Mouse (Mus musculus) heart, embryonic 13.5 days (tissue): ENCODE measurements around the gene Snd1. TPM values are rescaled to one million over a fixed set of nuclear protein-coding genes. Genes with fewer than 3 reads are reported as not detected.
A peak's percentile ranks its signal among the peaks of the same experiment; 100 is the strongest.
"Not testable (repeated sequence)": the region's sequence is repeated elsewhere in the genome, so short reads cannot be mapped to it uniquely, and the experiment has no call there.

Experiments used
- ATAC-seq: fragments of 200-750 bp; cut with Nextera tagmentation; 2 replicates; pipeline ENCODE4 v1.8.0; 2017; ENCODE audit warnings: moderate TSS enrichment; ENCODE audit not compliant: insufficient number of reproducible peaks, low FRiP score, low TSS enrichment; ENCODE audit errors: extremely low read depth
- H3K27ac ChIP-seq: fragments of 300-500 bp; sonication (generic); replicated peaks from 2 replicates; pipeline ENCODE4 v1.5.1; 2015; ENCODE audit warnings: moderate library complexity, mild to moderate bottlenecking, inconsistent platforms
- H3K27me3 ChIP-seq: fragments of 300-500 bp; sonication (generic); replicated peaks from 2 replicates; pipeline ENCODE4 v1.6.1; 2015; ENCODE audit warnings: mild to moderate bottlenecking, inconsistent platforms
- H3K36me3 ChIP-seq: fragments of 300-500 bp; sonication (generic); 2 replicates; pipeline ENCODE4 v1.6.1; 2015; ENCODE audit warnings: mild to moderate bottlenecking, inconsistent platforms
- H3K4me1 ChIP-seq: fragments of 300-500 bp; sonication (generic); 2 replicates; pipeline ENCODE4 v1.6.1; 2015; ENCODE audit warnings: inconsistent platforms
- H3K4me2 ChIP-seq: fragments of 300-500 bp; sonication (generic); 2 replicates; pipeline ENCODE4 v1.6.1; 2015; ENCODE audit warnings: inconsistent platforms, mild to moderate bottlenecking, moderate library complexity
- H3K4me3 ChIP-seq: fragments of 300-500 bp; sonication (generic); 2 replicates; pipeline ENCODE4 v1.5.1; 2015; ENCODE audit warnings: moderate library complexity, mild to moderate bottlenecking, inconsistent platforms
- H3K9ac ChIP-seq: fragments of 300-500 bp; sonication (generic); 2 replicates; pipeline ENCODE4 v1.6.1; 2015; ENCODE audit warnings: inconsistent platforms, mild to moderate bottlenecking, moderate library complexity
- H3K9me3 ChIP-seq: fragments of 300-500 bp; sonication (generic); 2 replicates; pipeline ENCODE4 v1.6.1; 2016; ENCODE audit warnings: inconsistent platforms
- WGBS: fragments of 180-500 bp; shearing (Covaris S2); methylation state at CpG from one replicate; pipeline ENCODE4 v1.1.7; 2015; ENCODE audit warnings: mixed read lengths; 5-methylcytosine and 5-hydroxymethylcytosine counted together
- polyA plus RNA-seq: library from polyadenylated mRNA; unstranded; fragments of >200 nt; fragmentation: Nextera tagmentation; extraction: Ambion mirVana; gene quantifications from 2 replicates; pipeline ENCODE4 v1.2.1, GENCODE M21; 2015

Gene Snd1
- polyA plus RNA-seq, 1 experiment from 2014 or later: 78.5 TPM

GRCm38 (mm10) chr6:28923837-28924236, 448.9 kb downstream of the Snd1 start:
- Histone ChIP-seq H3K4me3 (no peak overlapping the region), H3K27me3 (no peaks in the 10 kb centered on the region), H3K9ac (no peak overlapping the region), H3K27ac (no peak overlapping the region), H3K36me3 (no peaks in the 10 kb centered on the region), H3K4me2 (no peak overlapping the region), H3K9me3 (no peaks in the 10 kb centered on the region), H3K4me1 (no peaks in the 10 kb centered on the region)
- 73% methylated on average over 10 of the region's 10 CpGs for WGBS
- ATAC-seq: no peak

GRCm38 (mm10) chr6:28927987-28928386, 453.0 kb downstream of the Snd1 start:
- H3K27ac ChIP-seq, ATAC-seq, H3K27me3 ChIP-seq, H3K4me2 ChIP-seq, H3K9me3 ChIP-seq, H3K36me3 ChIP-seq, H3K9ac ChIP-seq, H3K4me3 ChIP-seq: not testable (repeated sequence)
- peaks cover 17% of the 10 kb centered on the region for H3K4me1 ChIP-seq
- 96% methylated on average over 11 of the region's 24 CpGs for WGBS

GRCm38 (mm10) chr6:28929169-28929803, 454.3 kb downstream of the Snd1 start:
- ATAC-seq, H3K9me3 ChIP-seq, H3K9ac ChIP-seq, H3K4me2 ChIP-seq, H3K27ac ChIP-seq, H3K36me3 ChIP-seq, H3K27me3 ChIP-seq: not testable (repeated sequence)
- Histone ChIP-seq H3K4me1 (peaks cover 17% of the 10 kb centered on the region), H3K4me3 (0 out of 2 replicates have a peak overlapping the region, but pooled peaks have one; percentile 9)
- 87% methylated on average over 20 of the region's 25 CpGs for WGBS

- 0 out of 2 replicates have a peak, but pooled peaks cover 3% of the 10 kb centered on the region for H3K27me3 ChIP-seq
- H3K27ac ChIP-seq: no peak overlapping the region
- H3K9me3 ChIP-seq: no peaks in the 10 kb centered on the region
- peak overlapping the region; percentile 52; the same call in 1 of the 2 replicates for H3K9ac ChIP-seq
- WGBS: 35% methylated on average over 9 of the region's 9 CpGs
- H3K4me1 ChIP-seq: peaks cover 17% of the 10 kb centered on the region
- no peak for ATAC-seq
- H3K4me2 ChIP-seq: peak overlapping the region; percentile 74
- peak overlapping the region; percentile 44; the same call in 1 of the 2 replicates for H3K4me3 ChIP-seq
- no peaks in the 10 kb centered on the region for H3K36me3 ChIP-seq
Measured at GRCm38 (mm10) chr6:28931234-28931633, 456.3 kb downstream of the Snd1 start.

- Histone ChIP-seq H3K9me3 (no peaks in the 10 kb centered on the region), H3K27me3 (0 out of 2 replicates have a peak, but pooled peaks cover 3% of the 10 kb centered on the region), H3K36me3 (no peaks in the 10 kb centered on the region), H3K4me1 (peaks cover 17% of the 10 kb centered on the region), H3K4me2 (peak overlapping the region; percentile 74), H3K27ac (no peak overlapping the region), H3K4me3 (peak overlapping the region; percentile 44), H3K9ac (peak overlapping the region; percentile 52)
- no peak; the same call in 1 of the 2 replicates for ATAC-seq
- 2% methylated on average over 11 of the region's 13 CpGs for WGBS
Measured at GRCm38 (mm10) chr6:28931636-28932327, 456.8 kb downstream of the Snd1 start.

- no peak for ATAC-seq
- Histone ChIP-seq H3K9ac (peak overlapping the region; percentile 52), H3K27ac (no peak overlapping the region), H3K4me1 (peaks cover 17% of the 10 kb centered on the region), H3K9me3 (no peaks in the 10 kb centered on the region), H3K4me3 (peak overlapping the region; percentile 44), H3K36me3 (no peaks in the 10 kb centered on the region), H3K27me3 (0 out of 2 replicates have a peak, but pooled peaks cover 3% of the 10 kb centered on the region), H3K4me2 (peak overlapping the region; percentile 74)
- 10% methylated on average over 19 of the region's 19 CpGs for WGBS
Measured at GRCm38 (mm10) chr6:28932328-28932937, 457.5 kb downstream of the Snd1 start.

GRCm38 (mm10) chr6:28935736-28936135, 460.8 kb downstream of the Snd1 start:
- ATAC-seq: no peak
- Histone ChIP-seq H3K27ac (no peak overlapping the region), H3K4me3 (no peak overlapping the region), H3K36me3 (no peaks in the 10 kb centered on the region), H3K9ac (no peak overlapping the region), H3K9me3 (no peaks in the 10 kb centered on the region), H3K27me3 (0 out of 2 replicates have a peak, but pooled peaks cover 3% of the 10 kb centered on the region), H3K4me2 (no peak overlapping the region), H3K4me1 (peaks cover 17% of the 10 kb centered on the region)
- WGBS: 77% methylated on average over 7 of the region's 7 CpGs

GRCm38 (mm10) chr6:28947254-28947653, 472.3 kb downstream of the Snd1 start:
- WGBS: 54% methylated on average over 9 of the region's 9 CpGs
- Histone ChIP-seq H3K9ac (no peak overlapping the region), H3K4me2 (no peak overlapping the region), H3K27me3 (peaks cover 17% of the 10 kb centered on the region), H3K4me3 (no peak overlapping the region), H3K4me1 (no peaks in the 10 kb centered on the region), H3K27ac (no peak overlapping the region), H3K9me3 (0 out of 2 replicates have a peak, but pooled peaks cover 2% of the 10 kb centered on the region), H3K36me3 (no peaks in the 10 kb centered on the region)
- ATAC-seq: no peak

- H3K4me3 ChIP-seq: no peak overlapping the region
- no peaks in the 10 kb centered on the region for H3K36me3 ChIP-seq
- H3K27ac ChIP-seq: no peak overlapping the region
- no peak overlapping the region for H3K4me2 ChIP-seq
- H3K9me3 ChIP-seq: 0 out of 2 replicates have a peak, but pooled peaks cover 3% of the 10 kb centered on the region
- ATAC-seq: no peak
- no peaks in the 10 kb centered on the region for H3K4me1 ChIP-seq
- H3K27me3 ChIP-seq: peaks cover 26% of the 10 kb centered on the region
- no peak overlapping the region for H3K9ac ChIP-seq
- 15% methylated on average over 12 of the region's 12 CpGs for WGBS
Measured at GRCm38 (mm10) chr6:28949269-28949668, 474.3 kb downstream of the Snd1 start.

GRCm38 (mm10) chr6:28955581-28955980, 480.6 kb downstream of the Snd1 start:
- ATAC-seq: no peak

GRCm38 (mm10) chr6:28957486-28957885, 482.5 kb downstream of the Snd1 start:
- Histone ChIP-seq H3K4me3 (no peak overlapping the region), H3K4me2 (no peak overlapping the region), H3K4me1 (no peaks in the 10 kb centered on the region), H3K27ac (no peak overlapping the region), H3K27me3 (peaks cover 30% of the 10 kb centered on the region), H3K9me3 (no peaks in the 10 kb centered on the region), H3K36me3 (no peaks in the 10 kb centered on the region), H3K9ac (no peak overlapping the region)
- 80% methylated on average over 10 of the region's 10 CpGs for WGBS
- no peak for ATAC-seq

More at GRCm38 (mm10) chr6:28955581-28955980, 480.6 kb downstream of the Snd1 start:
- Histone ChIP-seq H3K4me3 (no peak overlapping the region), H3K36me3 (no peaks in the 10 kb centered on the region), H3K4me2 (no peak overlapping the region), H3K9me3 (0 out of 2 replicates have a peak, but pooled peaks cover 3% of the 10 kb centered on the region), H3K4me1 (no peaks in the 10 kb centered on the region), H3K27ac (no peak overlapping the region), H3K27me3 (peaks cover 30% of the 10 kb centered on the region), H3K9ac (no peak overlapping the region)
- 16% methylated on average over 11 of the region's 11 CpGs for WGBS
